Mouse (Mus musculus) forebrain, embryonic 15.5 days (tissue): Measurements from ENCODE around the gene Skap1. TPM values are rescaled to one million over a fixed set of nuclear protein-coding genes. Genes with fewer than 3 reads are reported as not detected.
A peak's percentile ranks its signal among the peaks of the same experiment; 100 is the strongest.

Source experiments
- ATAC-seq: fragments of 200-750 bp; cut with Nextera tagmentation; replicated peaks from 2 replicates; pipeline ENCODE4 v1.8.0; 2017; ENCODE audit warnings: mild to moderate bottlenecking, moderate TSS enrichment, moderate library complexity
- H3K27ac ChIP-seq: fragments of 300-500 bp; sonication (generic); replicated peaks from 2 replicates; pipeline ENCODE4 v1.5.1; 2015; ENCODE audit warnings: mild to moderate bottlenecking, inconsistent platforms
- H3K27me3 ChIP-seq: fragments of 300-500 bp; sonication (generic); 2 replicates; pipeline ENCODE4 v1.6.1; 2015; ENCODE audit warnings: inconsistent platforms
- H3K36me3 ChIP-seq: fragments of 300-500 bp; sonication (generic); 2 replicates; pipeline ENCODE4 v1.6.1; 2015; ENCODE audit warnings: mild to moderate bottlenecking, inconsistent platforms
- H3K4me1 ChIP-seq: fragments of 300-500 bp; sonication (generic); 2 replicates; pipeline ENCODE4 v1.6.1; 2015; ENCODE audit warnings: inconsistent platforms
- H3K4me2 ChIP-seq: fragments of 300-500 bp; sonication (generic); replicated peaks from 2 replicates; pipeline ENCODE4 v1.6.1; 2015; ENCODE audit warnings: mild to moderate bottlenecking, inconsistent platforms
- H3K4me3 ChIP-seq: fragments of 300-500 bp; sonication (generic); 2 replicates; pipeline ENCODE4 v1.5.1; 2015; ENCODE audit warnings: mild to moderate bottlenecking, inconsistent platforms
- H3K9ac ChIP-seq: fragments of 300-500 bp; sonication (generic); replicated peaks from 2 replicates; pipeline ENCODE4 v1.6.1; 2015; ENCODE audit warnings: mild to moderate bottlenecking, inconsistent platforms
- H3K9me3 ChIP-seq: fragments of 300-500 bp; sonication (generic); 2 replicates; pipeline ENCODE4 v1.6.1; 2016; ENCODE audit warnings: inconsistent platforms
- WGBS: fragments of 180-500 bp; shearing (Covaris S2); methylation state at CpG from one replicate; pipeline ENCODE4 v1.1.7; 2015; ENCODE audit warnings: mixed read lengths; 5-methylcytosine and 5-hydroxymethylcytosine counted together
- polyA plus RNA-seq: library from polyadenylated mRNA; unstranded; fragments of >200 nt; fragmentation: Nextera tagmentation; extraction: Ambion mirVana; gene quantifications from 2 replicates; pipeline ENCODE4 v1.2.1, GENCODE M21; 2015

The Skap1 gene
- polyA plus RNA-seq, 1 experiment from 2014 or later = 2.8 TPM

DNA sequence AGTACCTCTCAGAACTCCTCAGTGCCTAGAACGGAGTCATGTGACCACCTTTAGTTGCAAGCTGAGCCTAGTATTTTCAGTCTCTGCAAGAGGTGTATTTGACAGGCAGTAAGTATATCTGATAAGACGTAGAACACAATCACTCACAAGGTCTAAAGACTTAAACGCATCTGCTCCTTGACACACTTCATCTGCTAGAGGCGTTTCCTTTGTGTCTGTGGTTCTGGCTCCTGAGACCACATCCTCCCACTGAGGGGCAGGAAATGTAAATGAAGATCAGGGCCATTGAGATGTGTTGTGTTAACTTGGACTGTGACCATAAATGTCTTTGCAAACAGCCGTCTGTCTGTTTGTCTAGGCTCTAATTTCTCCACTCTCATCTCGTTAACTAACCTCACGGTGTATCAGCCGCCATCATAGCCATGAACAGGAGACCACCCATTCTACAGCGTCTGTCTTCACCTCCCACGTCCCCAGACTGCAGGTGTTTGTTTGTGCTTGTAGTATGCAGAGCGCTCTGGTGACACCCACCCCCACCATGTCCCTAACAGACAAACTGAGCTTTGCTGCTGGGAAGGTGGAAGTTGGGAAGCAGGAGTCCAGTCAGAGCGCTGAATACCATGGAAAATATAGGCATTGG lies 22.7 kb upstream of the Skap1 start:
- Histone ChIP-seq H3K27me3 (0 out of 2 replicates have a peak, but pooled peaks cover 4% of the 10 kb centered on the region), H3K4me1 (0 out of 2 replicates have a peak, but pooled peaks cover 10% of the 10 kb centered on the region), H3K36me3 (no peaks in the 10 kb centered on the region), H3K27ac (no peak overlapping the region), H3K9me3 (no peaks in the 10 kb centered on the region), H3K4me2 (no peak overlapping the region), H3K9ac (no peak overlapping the region), H3K4me3 (no peak overlapping the region)
- WGBS = 46% methylated on average over 12 of the region's 12 CpGs
- ATAC-seq = no peak

DNA sequence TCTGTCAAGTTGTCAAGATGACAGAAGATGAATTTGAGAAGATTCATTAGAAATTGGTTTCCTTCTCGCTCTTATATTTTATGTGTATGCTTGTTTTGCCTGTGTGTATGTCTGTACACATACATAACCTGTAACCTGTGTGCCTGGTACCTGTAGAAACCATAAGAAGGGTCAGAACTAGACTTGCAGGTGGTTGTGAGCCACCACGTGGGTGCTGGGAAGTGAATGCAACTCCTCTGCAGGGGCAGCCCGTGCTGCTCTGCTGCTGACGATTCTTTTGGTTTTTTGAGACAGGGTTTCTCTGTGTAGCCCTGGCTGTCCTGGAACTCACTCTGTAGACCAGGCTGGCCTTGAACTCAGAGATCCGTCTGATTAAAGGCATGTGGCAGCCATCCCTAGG lies 21.9 kb upstream of the Skap1 start:
- no peaks in the 10 kb centered on the region for H3K9me3 ChIP-seq
- no peak overlapping the region for H3K4me2 ChIP-seq
- no peak overlapping the region for H3K27ac ChIP-seq
- WGBS = 79% methylated on average over 5 of the region's 5 CpGs
- 0 out of 2 replicates have a peak, but pooled peaks cover 4% of the 10 kb centered on the region for H3K27me3 ChIP-seq
- H3K4me1 ChIP-seq = 0 out of 2 replicates have a peak, but pooled peaks cover 10% of the 10 kb centered on the region
- no peaks in the 10 kb centered on the region for H3K36me3 ChIP-seq
- ATAC-seq = no peak
- H3K9ac ChIP-seq = no peak overlapping the region
- H3K4me3 ChIP-seq = no peak overlapping the region

- Histone ChIP-seq H3K9ac (no peak overlapping the region), H3K4me2 (no peak overlapping the region), H3K4me1 (no peaks in the 10 kb centered on the region), H3K27ac (no peak overlapping the region), H3K4me3 (no peak overlapping the region), H3K36me3 (no peaks in the 10 kb centered on the region), H3K27me3 (no peaks in the 10 kb centered on the region), H3K9me3 (no peaks in the 10 kb centered on the region)
- no peak for ATAC-seq
- 73% methylated on average over 24 of the region's 24 CpGs for WGBS
Observed at GRCm38 (mm10) chr11:96447931-96448330, 16.5 kb upstream of the Skap1 start.

DNA sequence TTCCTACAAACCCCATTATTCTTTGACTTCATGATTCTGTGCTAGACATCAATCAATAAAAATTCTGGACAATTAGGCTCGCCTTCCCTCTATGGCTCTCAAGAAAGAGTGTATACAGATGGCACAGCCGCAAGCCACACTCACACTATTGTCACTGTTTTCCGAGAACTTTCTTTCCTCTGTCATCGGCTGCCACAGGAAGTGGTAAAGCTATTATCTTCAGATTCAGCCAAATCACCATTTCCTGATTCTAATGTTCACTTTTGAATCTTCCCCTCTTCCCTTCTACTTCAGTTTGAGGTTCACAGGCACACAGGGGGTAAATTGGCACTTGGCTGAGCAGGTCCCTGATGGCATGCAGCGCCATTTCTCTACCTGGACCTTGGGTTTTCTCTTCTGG lies 9.3 kb upstream of the Skap1 start:
- Histone ChIP-seq H3K27ac (no peak overlapping the region), H3K4me3 (no peak overlapping the region), H3K4me2 (no peak overlapping the region), H3K36me3 (no peaks in the 10 kb centered on the region), H3K27me3 (no peaks in the 10 kb centered on the region), H3K9me3 (no peaks in the 10 kb centered on the region), H3K4me1 (peaks cover 12% of the 10 kb centered on the region), H3K9ac (no peak overlapping the region)
- no peak for ATAC-seq
- WGBS = 82% methylated on average over 5 of the region's 5 CpGs

GRCm38 (mm10) chr11:96455699-96456326 lies 8.6 kb upstream of the Skap1 start:
- peak overlapping the region; percentile 69 for H3K27ac ChIP-seq
- H3K9ac ChIP-seq = no peak overlapping the region
- H3K9me3 ChIP-seq = no peaks in the 10 kb centered on the region
- H3K36me3 ChIP-seq = no peaks in the 10 kb centered on the region
- ATAC-seq = no peak
- H3K4me1 ChIP-seq = peaks cover 12% of the 10 kb centered on the region
- WGBS = 85% methylated on average over 6 of the region's 6 CpGs
- H3K4me2 ChIP-seq = no peak overlapping the region
- H3K27me3 ChIP-seq = no peaks in the 10 kb centered on the region
- no peak overlapping the region for H3K4me3 ChIP-seq

DNA sequence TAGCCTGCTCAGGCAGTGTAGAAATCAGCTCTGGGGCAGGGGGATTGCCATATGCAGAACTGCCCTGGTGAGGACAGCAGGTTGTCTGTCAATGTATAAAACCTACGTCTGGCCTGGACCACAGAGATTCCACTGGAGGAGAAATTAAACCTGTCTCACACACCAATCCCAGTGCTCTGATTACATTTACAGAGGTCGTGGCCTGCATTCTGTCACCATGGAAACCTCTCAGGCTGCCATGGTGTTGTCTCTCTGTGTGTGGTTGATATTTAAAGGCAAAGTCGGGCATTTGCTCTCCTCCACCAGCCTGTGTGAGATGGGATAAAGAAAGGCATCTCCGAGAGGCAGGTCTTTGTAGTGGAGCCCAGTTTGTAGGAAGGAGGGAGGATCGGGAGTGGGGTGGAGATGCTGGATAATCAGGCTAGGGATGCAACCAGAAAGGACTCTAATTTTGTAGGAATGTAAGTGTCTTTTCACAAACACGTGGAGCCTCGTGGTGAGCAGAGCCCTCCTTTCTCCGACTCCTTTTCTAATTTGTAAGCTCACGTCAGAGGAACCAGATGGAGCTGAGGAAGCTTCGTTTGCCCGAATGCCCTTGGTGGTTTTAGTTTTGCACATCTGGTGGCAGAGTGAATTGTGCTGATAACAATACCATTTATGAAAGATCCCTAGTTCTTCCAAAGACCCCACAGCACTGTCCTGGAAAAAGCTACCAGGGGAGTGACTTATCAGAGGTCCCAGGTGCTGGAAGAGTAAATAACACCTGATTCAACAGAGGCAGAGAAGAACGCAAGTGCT lies 7.7 kb upstream of the Skap1 start:
- no peak overlapping the region for H3K4me2 ChIP-seq
- H3K4me1 ChIP-seq = peaks cover 18% of the 10 kb centered on the region
- H3K36me3 ChIP-seq = no peaks in the 10 kb centered on the region
- peak overlapping the region; percentile 69 for H3K27ac ChIP-seq
- H3K9ac ChIP-seq = no peak overlapping the region
- 19% methylated on average over 12 of the region's 12 CpGs for WGBS
- no peaks in the 10 kb centered on the region for H3K27me3 ChIP-seq
- H3K9me3 ChIP-seq = no peaks in the 10 kb centered on the region
- ATAC-seq = peak; percentile 71
- H3K4me3 ChIP-seq = no peak overlapping the region

GRCm38 (mm10) chr11:96461766-96462165 lies 2.6 kb upstream of the Skap1 start:
- H3K36me3 ChIP-seq = no peaks in the 10 kb centered on the region
- 42% methylated on average over 4 of the region's 4 CpGs for WGBS
- H3K4me1 ChIP-seq = peaks cover 56% of the 10 kb centered on the region
- H3K9me3 ChIP-seq = no peaks in the 10 kb centered on the region
- H3K9ac ChIP-seq = no peak overlapping the region
- H3K4me3 ChIP-seq = no peak overlapping the region
- H3K27ac ChIP-seq = peak overlapping the region; percentile 78
- ATAC-seq = peak; percentile 53; the same call in 1 of the 2 replicates
- peaks cover 9% of the 10 kb centered on the region; the same call in 1 of the 2 replicates for H3K27me3 ChIP-seq
- H3K4me2 ChIP-seq = peak overlapping the region; percentile 29

DNA sequence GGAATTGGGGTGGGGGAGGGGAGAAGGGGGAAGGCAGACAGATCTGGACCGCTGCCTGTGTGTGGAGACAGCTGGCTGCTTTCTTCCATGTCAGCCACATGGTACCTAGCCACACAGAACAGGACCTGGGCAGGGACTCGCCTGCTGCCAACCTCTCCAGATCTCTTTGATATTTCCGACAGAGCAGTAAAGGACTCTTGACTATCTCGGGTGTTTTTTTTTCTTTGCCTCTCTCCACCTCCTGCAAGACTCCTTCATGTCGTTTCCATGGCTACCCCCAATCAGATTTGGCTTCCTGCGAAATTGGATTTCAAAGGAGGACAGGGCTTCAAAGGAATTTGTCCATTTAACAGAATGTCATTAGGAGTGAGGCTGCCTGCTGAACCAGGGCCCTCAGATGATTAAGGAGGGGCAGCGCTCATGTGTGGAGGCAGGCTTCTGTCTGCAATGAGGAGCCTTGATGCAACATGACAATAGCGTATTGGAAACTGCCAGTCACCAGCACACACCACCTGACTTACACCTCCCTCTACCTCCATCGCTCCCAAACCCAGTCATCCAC lies 2.1 kb upstream of the Skap1 start:
- H3K9ac ChIP-seq = no peak overlapping the region
- 4% methylated on average over 9 of the region's 9 CpGs for WGBS

DNA sequence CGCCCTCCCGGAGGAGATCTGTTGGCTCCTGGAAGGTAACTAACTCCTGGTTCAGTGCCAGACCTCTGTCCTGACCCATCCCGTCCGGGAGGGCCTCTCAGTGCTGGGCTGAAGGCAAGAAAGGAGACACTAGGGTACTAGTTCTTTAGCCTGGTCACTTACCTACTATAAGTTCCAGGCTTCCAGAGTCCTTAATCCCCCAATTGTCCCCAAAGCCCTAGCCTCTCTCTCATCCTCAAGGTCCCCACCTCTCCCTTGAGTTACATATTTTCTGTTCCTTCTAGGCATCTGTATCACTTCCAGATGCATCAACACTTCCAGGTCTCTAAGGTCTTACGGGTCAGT lies 295 bp downstream of the Skap1 start:
- Histone ChIP-seq H3K27ac (no peak overlapping the region), H3K27me3 (peaks cover 9% of the 10 kb centered on the region; the same call in 1 of the 2 replicates), H3K9me3 (no peaks in the 10 kb centered on the region), H3K4me3 (peak overlapping the region; percentile 38), H3K9ac (no peak overlapping the region), H3K36me3 (no peaks in the 10 kb centered on the region), H3K4me1 (peaks cover 55% of the 10 kb centered on the region), H3K4me2 (peak overlapping the region; percentile 65)
- no peak for ATAC-seq
- WGBS = 20% methylated on average over 5 of the region's 5 CpGs

More for the DNA sequence above, 2.1 kb upstream of the Skap1 start:
- peak; percentile 77 for ATAC-seq
- no peaks in the 10 kb centered on the region for H3K36me3 ChIP-seq
- peak overlapping the region; percentile 29 for H3K4me2 ChIP-seq
- H3K4me3 ChIP-seq = 0 out of 2 replicates have a peak overlapping the region, but pooled peaks have one; percentile 4
- peaks cover 9% of the 10 kb centered on the region; the same call in 1 of the 2 replicates for H3K27me3 ChIP-seq
- no peaks in the 10 kb centered on the region for H3K9me3 ChIP-seq
- H3K4me1 ChIP-seq = peaks cover 55% of the 10 kb centered on the region
- peak overlapping the region; percentile 78 for H3K27ac ChIP-seq

DNA sequence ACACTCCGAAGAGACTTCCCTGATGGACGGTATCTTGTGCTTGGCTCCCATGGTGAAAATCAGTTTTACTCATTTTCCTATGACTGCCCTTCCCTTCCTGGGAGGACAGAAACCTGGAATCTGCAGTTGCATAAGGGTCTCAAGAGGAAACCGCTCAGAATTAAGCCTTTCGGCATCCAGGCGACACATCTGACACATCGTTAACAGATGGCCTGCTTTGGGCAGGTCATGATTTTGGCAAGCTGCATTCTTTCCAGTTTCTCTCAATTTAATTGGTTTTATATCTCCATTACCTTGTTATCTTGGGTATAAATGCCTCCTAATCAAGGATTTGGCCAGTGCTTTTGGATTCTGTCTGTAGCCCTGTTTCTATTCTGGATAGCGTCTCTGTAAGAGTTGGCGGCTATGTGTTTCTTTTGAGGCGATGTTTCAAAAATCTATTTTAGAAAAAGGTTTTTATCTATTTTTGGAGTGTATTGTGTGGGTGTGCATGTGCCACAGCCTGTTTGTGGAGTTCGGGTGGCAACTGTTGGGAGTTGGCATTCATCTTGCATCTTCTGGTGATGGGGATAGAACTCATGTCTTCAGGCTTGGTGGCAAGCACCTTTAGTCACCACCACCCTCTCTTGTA lies 1.1 kb downstream of the Skap1 start:
- H3K9me3 ChIP-seq = no peaks in the 10 kb centered on the region
- 0 out of 2 replicates have a peak overlapping the region, but pooled peaks have one; percentile 11 for H3K27ac ChIP-seq
- ATAC-seq = no peak
- H3K36me3 ChIP-seq = no peaks in the 10 kb centered on the region
- H3K9ac ChIP-seq = no peak overlapping the region
- no peak overlapping the region for H3K4me3 ChIP-seq
- H3K27me3 ChIP-seq = peaks cover 9% of the 10 kb centered on the region; the same call in 1 of the 2 replicates
- H3K4me1 ChIP-seq = peaks cover 55% of the 10 kb centered on the region
- 61% methylated on average over 10 of the region's 10 CpGs for WGBS
- H3K4me2 ChIP-seq = no peak overlapping the region

DNA sequence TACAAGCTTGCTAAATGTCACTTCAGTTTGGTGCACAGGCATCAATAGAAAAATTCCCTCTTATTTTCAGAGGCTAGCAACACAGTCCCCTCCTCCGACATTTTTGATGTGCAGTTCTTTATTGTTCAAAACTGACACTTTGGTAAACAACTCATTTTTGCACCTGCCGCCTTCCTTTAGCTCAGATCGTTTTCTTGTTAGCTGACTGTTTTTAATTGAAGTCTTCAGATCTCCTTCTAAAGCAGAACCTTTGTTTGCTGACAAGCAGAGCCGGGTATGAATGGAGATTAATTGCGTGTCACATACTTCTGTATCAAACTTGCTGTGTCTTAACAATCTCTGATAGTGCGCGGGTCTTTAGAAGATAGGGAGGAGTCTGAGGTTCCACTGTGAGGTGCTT lies 2.0 kb downstream of the Skap1 start:
- peaks cover 52% of the 10 kb centered on the region for H3K4me1 ChIP-seq
- no peaks in the 10 kb centered on the region for H3K36me3 ChIP-seq
- H3K9me3 ChIP-seq = no peaks in the 10 kb centered on the region
- no peak overlapping the region for H3K4me3 ChIP-seq
- WGBS = 12% methylated on average over 7 of the region's 7 CpGs
- H3K27me3 ChIP-seq = peaks cover 9% of the 10 kb centered on the region; the same call in 1 of the 2 replicates
- no peak overlapping the region for H3K4me2 ChIP-seq
- no peak for ATAC-seq
- peak overlapping the region; percentile 24; the same call in 1 of the 2 replicates for H3K27ac ChIP-seq
- H3K9ac ChIP-seq = no peak overlapping the region
